Mouse (Mus musculus) cortical plate, adult 2 months (tissue): Measurements from ENCODE around the gene Wdr63.

ENCODE experiments used
- CTCF ChIP-seq: fragments of 200-500 bp; IDR thresholded peaks from 2 replicates; pipeline ENCODE4 v1.5.1; 2011; ENCODE audit warnings: mild to moderate bottlenecking, control low read depth, low read length; ENCODE audit not compliant: insufficient read depth; ENCODE audit errors: extremely low read depth
- POLR2A ChIP-seq: fragments of 200-500 bp; IDR thresholded peaks from 2 replicates; pipeline ENCODE4 v1.6.1; 2011; ENCODE audit warnings: mild to moderate bottlenecking, low read length, control low read depth; ENCODE audit not compliant: insufficient read depth; ENCODE audit errors: extremely low read depth

- no peak for TF ChIP-seq POLR2A
- TF ChIP-seq CTCF, result no peak
Measured at GRCm38 (mm10) chr3:146122807-146123463, 15.0 kb upstream of the Wdr63 start.
